Mouse (Mus musculus) bone marrow macrophage, adult 2 months (primary cell): Measurements from ENCODE around the gene Trim15. TPM values are rescaled to one million over a fixed set of nuclear protein-coding genes. Genes with fewer than 3 reads are reported as not detected.
"Not testable (repeated sequence)": the region's sequence is repeated elsewhere in the genome, so short reads cannot be mapped to it uniquely, and the experiment has no call there.

Experiments
- H3K27ac ChIP-seq: 2 replicates; pipeline ENCODE4 v1.5.1; 2012; ENCODE audit warnings: low read depth, low read length; ENCODE audit not compliant: insufficient read depth
- H3K4me1 ChIP-seq: 2 replicates; pipeline ENCODE4 v1.6.1; 2012; ENCODE audit warnings: low read length; ENCODE audit not compliant: control insufficient read depth, insufficient read depth
- H3K4me3 ChIP-seq: 2 replicates; pipeline ENCODE4 v1.5.1; 2012; ENCODE audit warnings: mild to moderate bottlenecking, low read length, moderate library complexity; ENCODE audit not compliant: insufficient read depth
- CTCF ChIP-seq: IDR thresholded peaks from 2 replicates; pipeline ENCODE4 v1.5.1; 2012; ENCODE audit warnings: low read depth, mild to moderate bottlenecking, low read length, moderate library complexity
- POLR2A ChIP-seq: IDR thresholded peaks from 2 replicates; pipeline ENCODE4 v1.6.1; 2012; ENCODE audit warnings: mild to moderate bottlenecking, low read depth, low read length, borderline replicate concordance
- polyA plus RNA-seq: library from polyadenylated mRNA; stranded (reverse); fragments of >200 nt; gene quantifications from 2 replicates; pipeline ENCODE4 v1.2.4, GENCODE M21; 2012; ENCODE audit not compliant: missing spikeins, insufficient read depth, insufficient read length

The Trim15 gene
- polyA plus RNA-seq, 1 experiment, result not detected

GRCm38 (mm10) chr17:36835591-36836426 lies 31.2 kb downstream of the Trim15 start:
- no peak for TF ChIP-seq CTCF
- no peak for TF ChIP-seq POLR2A
- H3K4me3 ChIP-seq, result no peak overlapping the region
- peak overlapping the region; percentile 23 for H3K27ac ChIP-seq

DNA sequence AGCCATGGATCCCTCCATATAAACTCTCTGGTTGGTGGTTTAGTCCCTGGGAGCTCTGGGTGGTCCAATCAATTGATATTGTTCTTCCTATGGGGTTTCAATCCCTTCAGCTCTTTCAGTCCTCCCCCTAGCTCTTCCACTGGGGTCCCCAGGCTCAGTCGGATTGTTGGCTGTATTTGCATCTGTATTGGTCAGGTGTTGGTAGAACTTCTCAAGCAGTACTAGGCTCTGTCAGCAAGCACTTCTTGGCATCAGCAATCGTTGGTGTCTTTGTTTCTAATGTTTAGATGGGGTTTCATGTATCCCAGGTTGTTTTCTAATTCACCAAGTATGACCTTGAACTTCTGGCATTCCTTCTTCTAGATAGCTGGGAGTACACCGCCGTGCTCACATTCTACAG lies 34.3 kb downstream of the Trim15 start:
- TF ChIP-seq POLR2A (no peak), CTCF (no peak)
- H3K27ac ChIP-seq, result no peak overlapping the region
- H3K4me1 ChIP-seq, result peaks cover 8% of the 10 kb centered on the region
- no peak overlapping the region for H3K4me3 ChIP-seq

More at GRCm38 (mm10) chr17:36835591-36836426, 31.2 kb downstream of the Trim15 start:
- peaks cover 18% of the 10 kb centered on the region for H3K4me1 ChIP-seq

DNA sequence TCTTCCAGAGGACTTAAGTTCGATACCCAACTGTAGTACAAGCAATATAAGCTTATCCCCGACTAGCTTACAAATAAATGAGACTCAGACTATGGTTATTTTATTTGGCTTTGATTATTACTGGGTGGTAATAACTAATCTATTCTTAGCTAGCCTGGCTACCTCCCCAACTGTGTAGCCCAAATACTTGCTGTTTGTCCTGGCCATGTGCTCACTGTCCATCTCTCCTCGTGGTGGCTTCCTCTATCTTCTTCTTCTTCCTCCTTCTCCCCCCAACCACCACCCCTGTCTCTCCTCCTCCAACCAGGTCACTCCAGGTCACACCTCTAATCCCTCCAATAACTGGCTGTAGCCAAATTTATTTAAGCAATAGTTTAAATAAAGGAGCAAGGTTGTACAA lies 36.5 kb downstream of the Trim15 start:
- H3K4me1 ChIP-seq, result no peaks in the 10 kb centered on the region
- no peak overlapping the region for H3K4me3 ChIP-seq
- no peak overlapping the region for H3K27ac ChIP-seq
- TF ChIP-seq CTCF (no peak), POLR2A (no peak)

DNA sequence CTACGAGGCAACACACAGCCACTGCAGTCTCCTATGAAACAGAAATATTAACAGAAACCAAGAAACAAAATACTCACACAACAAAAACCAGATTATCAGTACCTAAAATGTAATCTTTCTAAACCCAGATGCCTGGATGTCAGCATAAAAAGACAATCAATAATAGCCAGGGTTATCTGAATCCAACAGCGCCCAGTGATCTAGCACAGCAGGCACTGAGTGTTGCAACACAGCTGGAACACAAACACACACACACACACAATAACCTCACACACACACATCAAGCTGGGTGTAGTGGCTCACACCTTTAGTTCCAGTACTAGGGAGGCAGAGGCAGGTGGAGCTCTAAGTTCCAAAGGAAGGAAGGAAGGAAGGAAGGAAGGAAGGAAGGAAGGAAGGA lies 38.5 kb downstream of the Trim15 start:
- no peak overlapping the region for H3K27ac ChIP-seq
- TF ChIP-seq POLR2A, result no peak
- TF ChIP-seq CTCF, result no peak
- H3K4me3 ChIP-seq, result no peak overlapping the region
- no peaks in the 10 kb centered on the region for H3K4me1 ChIP-seq

GRCm38 (mm10) chr17:36826002-36826401 lies 41.0 kb downstream of the Trim15 start:
- TF ChIP-seq CTCF, result peak; percentile 53
- H3K4me3 ChIP-seq, H3K27ac ChIP-seq, H3K4me1 ChIP-seq: not testable (repeated sequence)

- Histone ChIP-seq H3K27ac (no peak overlapping the region), H3K4me1 (no peaks in the 10 kb centered on the region), H3K4me3 (no peak overlapping the region)
- TF ChIP-seq POLR2A (no peak), CTCF (no peak)
Observed at GRCm38 (mm10) chr17:36825525-36825924, 41.5 kb downstream of the Trim15 start.

- Histone ChIP-seq H3K4me1 (no peaks in the 10 kb centered on the region), H3K4me3 (no peak overlapping the region), H3K27ac (no peak overlapping the region)
- no peak for TF ChIP-seq CTCF
- TF ChIP-seq POLR2A, result no peak
Observed at GRCm38 (mm10) chr17:36824005-36824404, 43.0 kb downstream of the Trim15 start.

DNA sequence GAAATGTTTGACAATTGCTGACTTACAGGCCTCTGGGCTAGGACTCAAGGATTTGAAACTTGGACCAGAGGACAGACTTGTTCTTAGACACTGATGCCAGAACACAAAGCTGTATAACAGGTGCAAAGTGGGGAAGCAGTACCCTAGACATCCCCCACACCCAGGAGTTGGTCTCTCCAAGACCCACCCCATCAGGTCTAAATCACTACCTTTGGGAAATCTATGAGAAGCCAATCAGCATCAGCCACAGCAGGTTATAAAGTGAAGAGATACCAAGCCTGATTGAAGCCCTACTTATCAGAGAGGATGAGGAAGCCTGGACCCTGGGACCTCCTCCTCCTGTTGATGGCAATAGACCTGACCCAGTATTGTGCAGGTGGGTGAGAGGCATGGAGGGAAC lies 55.1 kb downstream of the Trim15 start, which contains the start of gene H2-M10.6:
Gene H2-M10.6, plus strand, starts transcription at position 301 of the 400 bp plus-strand sequence.
- TF ChIP-seq CTCF, result no peak
- TF ChIP-seq POLR2A, result no peak

More for the DNA sequence above, 55.1 kb downstream of the Trim15 start, which contains the start of gene H2-M10.6:
- H3K27ac ChIP-seq, result no peak within 1 kb of the TSS
- no peak within 1 kb of the TSS for H3K4me3 ChIP-seq
- no peaks in the 10 kb centered on the region for H3K4me1 ChIP-seq

Other genes with a start within 250 kb of the Trim15 start
- gene H2-M9, start 224.5 kb downstream of the Trim15 start, polyA plus RNA-seq, result not detected in 2 replicates
- gene H2-M1, start 195.0 kb downstream of the Trim15 start, polyA plus RNA-seq, result not detected in 2 replicates
- gene H2-M10.5, start 94.3 kb downstream of the Trim15 start, polyA plus RNA-seq, result not detected in 2 replicates
- not detected in 2 replicates for gene H2-M10.6, start 55.0 kb downstream of the Trim15 start, polyA plus RNA-seq
- 65.9 and 67.3 TPM in 2 replicates for gene Trim26, start 30.1 kb downstream of the Trim15 start, polyA plus RNA-seq
- gene Trim10, start 2.4 kb upstream of the Trim15 start, polyA plus RNA-seq, result not detected in 2 replicates
- not detected in 2 replicates for gene Trim40, start 22.9 kb upstream of the Trim15 start, polyA plus RNA-seq
- not detected in 2 replicates for gene Trim31, start 30.9 kb upstream of the Trim15 start, polyA plus RNA-seq
- gene Rnf39, start 75.7 kb upstream of the Trim15 start, polyA plus RNA-seq, result not detected in 2 replicates
- gene Ppp1r11, start 84.5 kb upstream of the Trim15 start, polyA plus RNA-seq, result 59.3 and 64.4 TPM in 2 replicates
- gene Znrd1, start 91.3 kb upstream of the Trim15 start, polyA plus RNA-seq, result 50.1 and 70.8 TPM in 2 replicates
- 7.9 and 10.4 TPM in 2 replicates for gene Znrd1as, start 91.4 kb upstream of the Trim15 start, polyA plus RNA-seq
- not detected in 2 replicates for gene 2410137M14Rik, start 114.0 kb upstream of the Trim15 start, polyA plus RNA-seq
- gene H2-M5, start 122.3 kb upstream of the Trim15 start, polyA plus RNA-seq, result 0.69 and 1.0 TPM in 2 replicates
- gene Zfp57, start 134.0 kb upstream of the Trim15 start, polyA plus RNA-seq, result not detected in 2 replicates
- not detected in 2 replicates for gene Mog, start 156.2 kb upstream of the Trim15 start, polyA plus RNA-seq
- gene Gabbr1, start 178.8 kb upstream of the Trim15 start, polyA plus RNA-seq, result 0.90 and 1.0 TPM in 2 replicates
- gene Olfr90, start 221.3 kb upstream of the Trim15 start, polyA plus RNA-seq, result not detected in 2 replicates
- not detected in 2 replicates for gene Olfr91, start 231.1 kb upstream of the Trim15 start, polyA plus RNA-seq